Mouse (Mus musculus) adipose tissue, adult 10 weeks (tissue): ENCODE data around the gene Rgl2. TPM values are rescaled to one million over a fixed set of nuclear protein-coding genes. Genes with fewer than 3 reads are reported as not detected.

ENCODE experiments used
- polyA plus RNA-seq: library from polyadenylated mRNA; stranded (reverse); fragments of 350-450 nt; fragmentation: Illumina TruSeq; extraction: RNeasy Lipid Tissue Mini Kit (QIAGEN cat#74804); gene quantifications from one replicate; pipeline ENCODE4 v1.2.3, GENCODE M21; 2014; ENCODE audit warnings: low read depth, low replicate concordance

The Rgl2 gene
- polyA plus RNA-seq, result 66.6 TPM

DNA sequence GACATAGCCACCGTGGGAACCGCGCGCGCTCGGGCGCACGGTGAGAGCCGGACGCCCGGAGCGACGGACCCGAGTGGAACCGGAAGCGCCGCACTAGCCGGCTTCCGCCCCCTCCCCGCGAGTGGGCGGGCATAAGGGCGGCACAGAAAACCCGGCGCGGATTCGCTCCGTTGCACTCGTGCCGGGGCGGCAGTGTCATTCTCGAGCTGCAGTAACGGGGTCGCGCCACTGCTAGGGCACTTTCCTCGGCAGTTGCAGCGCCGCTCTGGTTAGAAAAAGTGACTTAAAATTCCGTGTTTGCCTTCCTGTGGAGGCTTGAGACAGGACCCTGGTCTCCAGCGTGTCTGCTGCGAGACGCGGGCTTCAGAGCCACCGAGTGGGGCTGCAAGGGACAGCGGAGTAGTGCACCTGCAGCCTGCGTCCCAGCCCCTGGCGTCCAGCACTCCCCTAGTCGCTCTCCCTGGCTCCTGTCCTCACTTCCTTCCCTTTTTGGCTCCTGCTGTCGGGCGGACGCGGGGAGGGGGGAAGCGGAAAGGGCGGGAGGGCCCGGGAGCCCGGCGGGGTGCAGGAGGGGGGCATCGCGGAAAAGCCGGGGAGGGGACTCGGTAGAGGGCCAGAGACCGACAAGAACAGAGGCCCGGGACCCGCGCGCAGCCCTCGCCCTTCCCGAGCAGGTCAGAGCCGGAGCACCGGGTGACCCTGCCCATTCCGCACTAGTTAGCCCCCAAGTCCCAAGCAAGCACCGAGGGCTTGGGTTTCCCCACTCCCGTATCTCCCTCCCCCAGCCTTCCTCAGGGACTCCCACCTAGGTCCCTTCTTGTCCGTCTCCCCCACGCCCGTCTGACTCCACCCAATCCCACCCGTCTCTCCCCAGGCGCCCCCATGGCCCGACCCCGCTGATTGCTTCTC, at the start of gene Rgl2:
TSS of gene Rgl2 (plus strand) at position 173 of the 909 bp plus-strand sequence.

DNA sequence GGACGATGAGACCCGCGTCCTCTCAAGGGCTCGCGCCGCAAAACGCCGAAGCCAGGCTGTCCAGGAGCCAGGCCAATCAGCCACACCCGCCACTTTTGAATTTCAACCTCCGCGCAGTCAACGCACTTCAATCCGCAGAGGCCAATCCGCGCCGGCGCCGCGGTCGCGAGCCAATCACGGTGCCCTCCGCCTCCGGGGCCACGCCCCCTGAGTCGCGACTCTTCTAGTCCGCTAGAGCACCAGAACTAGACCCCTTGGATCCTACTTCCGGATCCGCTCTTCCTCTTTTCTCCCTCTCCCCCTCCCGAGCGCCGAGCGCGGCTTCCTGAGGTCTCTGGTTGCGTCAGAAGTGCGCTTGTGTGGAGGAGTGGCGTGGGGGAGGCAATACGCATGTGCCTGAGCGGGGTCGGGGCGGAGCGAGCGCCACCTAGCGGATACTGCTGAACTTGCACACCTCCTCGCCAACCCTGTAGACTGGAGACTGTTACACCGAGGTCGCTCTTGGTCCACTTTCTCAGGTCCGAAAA, 38.7 kb upstream of the Rgl2 start, which contains the start of gene Kifc1:
TSS of gene Kifc1 (minus strand) at position 129 of the 527 bp plus-strand sequence.

GRCm38 (mm10) chr17:33904835-33905234, 24.5 kb upstream of the Rgl2 start, which contains the start of gene Platr17:
Gene Platr17, plus strand, starts transcription at chr17:33905135.

DNA sequence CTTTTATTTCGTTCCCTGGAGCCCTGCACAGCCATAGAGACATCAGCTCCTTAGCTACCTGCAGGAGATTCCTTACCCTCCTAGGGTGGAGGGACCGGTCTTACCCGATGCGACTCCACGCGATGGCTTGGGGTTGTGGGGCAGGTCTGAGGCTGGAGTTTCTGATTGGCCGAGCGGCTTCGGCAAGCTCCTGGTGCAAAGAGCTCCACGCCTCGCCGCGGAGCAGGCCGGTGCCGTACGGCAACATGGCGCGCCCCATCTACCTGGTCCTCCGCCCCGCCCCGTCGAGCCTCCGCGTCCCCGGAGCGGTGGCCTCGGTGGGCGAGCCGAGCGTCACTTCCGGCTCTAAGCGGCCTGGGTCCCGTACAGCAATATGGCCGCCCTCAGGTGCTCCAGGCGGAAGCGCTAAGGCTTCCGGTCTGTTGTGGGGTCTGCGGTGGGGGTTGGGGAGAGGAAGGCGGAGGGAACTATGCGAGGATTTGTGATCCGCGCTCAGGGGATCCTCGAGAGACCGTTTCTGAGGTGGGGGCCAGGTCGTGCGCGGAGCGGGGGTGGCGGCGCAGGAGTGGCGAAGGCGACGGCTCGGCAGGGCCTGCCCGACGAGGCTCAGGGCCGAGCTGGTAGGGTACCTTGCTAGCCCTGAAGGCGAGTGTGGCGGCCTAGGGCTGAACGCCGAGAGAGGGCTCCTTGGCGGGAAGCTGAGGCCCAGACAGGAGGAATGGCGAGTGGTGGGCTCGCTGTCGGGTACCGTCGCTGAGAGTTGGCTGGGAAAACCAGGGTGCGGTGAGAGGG, 20.1 kb upstream of the Rgl2 start, which contains the start of gene Daxx:
TSS of gene Daxx (plus strand) at position 338 of the 792 bp plus-strand sequence.

GRCm38 (mm10) chr17:33915671-33916250, 13.6 kb upstream of the Rgl2 start, which contains the start of the genes Tapbp and Zbtb22:
Gene Tapbp, plus strand, starts transcription at chr17:33915899.
Gene Zbtb22, plus strand, starts transcription at chr17:33915904.

GRCm38 (mm10) chr17:33940206-33940805, 11.0 kb downstream of the Rgl2 start, which contains the start of the genes Pfdn6 and Wdr46:
Gene Pfdn6, minus strand, starts transcription at chr17:33940343.
Gene Wdr46, plus strand, starts transcription at chr17:33940660.

GRCm38 (mm10) chr17:33951021-33951946, 21.9 kb downstream of the Rgl2 start, which contains the start of gene B3galt4:
Gene B3galt4, minus strand, starts transcription at chr17:33951488.

GRCm38 (mm10) chr17:33955555-33956214, 26.3 kb downstream of the Rgl2 start, which contains the start of the genes Vps52 and Rps18:
Gene Vps52, plus strand, starts transcription at chr17:33955812.
Gene Rps18, minus strand, starts transcription at chr17:33956001.

Other genes with a start within 250 kb of the Rgl2 start
- 128 TPM for gene Hnrnpm, start 242.7 kb upstream of the Rgl2 start, polyA plus RNA-seq
- 86.5 TPM for gene March2, start 210.9 kb upstream of the Rgl2 start, polyA plus RNA-seq
- 136 TPM for gene Rab11b, start 169.0 kb upstream of the Rgl2 start, polyA plus RNA-seq
- 245 TPM for gene Angptl4, start 147.7 kb upstream of the Rgl2 start, polyA plus RNA-seq
- 91.1 TPM for gene Kank3, start 119.0 kb upstream of the Rgl2 start, polyA plus RNA-seq
- 1,499 TPM for gene Rps28, start 105.0 kb upstream of the Rgl2 start, polyA plus RNA-seq
- 425 TPM for gene Ndufa7, start 105.0 kb upstream of the Rgl2 start, polyA plus RNA-seq
- 72.7 TPM for gene Cd320, start 86.5 kb upstream of the Rgl2 start, polyA plus RNA-seq
- gene Gm7029, start 55.7 kb upstream of the Rgl2 start, polyA plus RNA-seq, result not detected
- 1.9 TPM for gene Kifc1, start 38.9 kb upstream of the Rgl2 start, polyA plus RNA-seq
- gene Platr17, start 24.4 kb upstream of the Rgl2 start, polyA plus RNA-seq, result not detected
- gene Daxx, start 20.1 kb upstream of the Rgl2 start, polyA plus RNA-seq, result 29.2 TPM
- gene Tapbp, start 13.6 kb upstream of the Rgl2 start, polyA plus RNA-seq, result 147 TPM
- gene Zbtb22, start 13.6 kb upstream of the Rgl2 start, polyA plus RNA-seq, result 25.1 TPM
- 70.9 TPM for gene Pfdn6, start 10.8 kb downstream of the Rgl2 start, polyA plus RNA-seq
- 14.0 TPM for gene Wdr46, start 11.1 kb downstream of the Rgl2 start, polyA plus RNA-seq
- gene B3galt4, start 21.9 kb downstream of the Rgl2 start, polyA plus RNA-seq, result 5.6 TPM
- gene Vps52, start 26.3 kb downstream of the Rgl2 start, polyA plus RNA-seq, result 36.0 TPM
- gene Rps18, start 26.5 kb downstream of the Rgl2 start, polyA plus RNA-seq, result 1,863 TPM
- 1,539 TPM for gene H2-K1, start 70.8 kb downstream of the Rgl2 start, polyA plus RNA-seq
- 30.7 TPM for gene Ring1, start 95.1 kb downstream of the Rgl2 start, polyA plus RNA-seq
- 92.5 TPM for gene H2-Ke6, start 98.5 kb downstream of the Rgl2 start, polyA plus RNA-seq
- 158 TPM for gene Slc39a7, start 102.1 kb downstream of the Rgl2 start, polyA plus RNA-seq
- gene Rxrb, start 102.3 kb downstream of the Rgl2 start, polyA plus RNA-seq, result 38.6 TPM
- 1.0 TPM for gene Col11a2, start 109.9 kb downstream of the Rgl2 start, polyA plus RNA-seq
- gene H2-Oa, start 162.8 kb downstream of the Rgl2 start, polyA plus RNA-seq, result 1.3 TPM
- 48.1 TPM for gene H2-DMa, start 190.0 kb downstream of the Rgl2 start, polyA plus RNA-seq
- 137 TPM for gene Brd2, start 193.1 kb downstream of the Rgl2 start, polyA plus RNA-seq
- 44.6 TPM for gene H2-DMb2, start 213.8 kb downstream of the Rgl2 start, polyA plus RNA-seq
- gene H2-DMb1, start 223.5 kb downstream of the Rgl2 start, polyA plus RNA-seq, result 43.1 TPM